Mouse (Mus musculus) intestine, postnatal 0 days (tissue): ENCODE results near the gene Atp9a. TPM values are rescaled to one million over a fixed set of nuclear protein-coding genes. Genes with fewer than 3 reads are reported as not detected.

Source experiments
- ATAC-seq: fragments of 200-750 bp; cut with Nextera tagmentation; 2 replicates; pipeline ENCODE4 v1.8.0; 2017; ENCODE audit warnings: mild to moderate bottlenecking, moderate TSS enrichment, moderate library complexity
- H3K27ac ChIP-seq: fragments of 300-500 bp; sonication (generic); 2 replicates; pipeline ENCODE4 v1.5.1; 2014; ENCODE audit warnings: mild to moderate bottlenecking, low read depth, low read length, moderate library complexity
- H3K27me3 ChIP-seq: fragments of 300-500 bp; sonication (generic); replicated peaks from 2 replicates; pipeline ENCODE4 v1.6.1; 2014; ENCODE audit warnings: low read length, mixed read lengths; ENCODE audit not compliant: control insufficient read depth, insufficient read depth
- H3K36me3 ChIP-seq: fragments of 300-500 bp; sonication (generic); 2 replicates; pipeline ENCODE4 v1.6.1; 2014; ENCODE audit warnings: mild to moderate bottlenecking, moderate library complexity; ENCODE audit not compliant: control insufficient read depth, insufficient read depth
- H3K4me1 ChIP-seq: fragments of 300-500 bp; sonication (generic); replicated peaks from 2 replicates; pipeline ENCODE4 v1.6.1; 2014; ENCODE audit warnings: antibody characterized with exemption, low read length, mixed read lengths; ENCODE audit not compliant: control insufficient read depth, insufficient read depth
- H3K4me2 ChIP-seq: fragments of 300-500 bp; sonication (generic); replicated peaks from 2 replicates; pipeline ENCODE4 v1.6.1; 2014; ENCODE audit warnings: low read depth, mild to moderate bottlenecking, moderate library complexity
- H3K4me3 ChIP-seq: fragments of 300-500 bp; sonication (generic); 2 replicates; pipeline ENCODE4 v1.5.1; 2014; ENCODE audit warnings: low read depth, low read length
- H3K9ac ChIP-seq: fragments of 300-500 bp; sonication (generic); 2 replicates; pipeline ENCODE4 v1.6.1; 2014; ENCODE audit warnings: mild to moderate bottlenecking, low read depth, low read length
- H3K9me3 ChIP-seq: fragments of 300-500 bp; sonication (generic); 2 replicates; pipeline ENCODE4 v1.6.1; 2016; ENCODE audit warnings: mixed run types; ENCODE audit not compliant: control insufficient read depth
- CTCF ChIP-seq: sonication (generic); IDR thresholded peaks from 2 replicates; pipeline ENCODE4 v1.5.1; 2016; ENCODE audit warnings: low read depth, mild to moderate bottlenecking, control low read depth, antibody characterized with exemption, moderate library complexity
- WGBS: fragments of 180-500 bp; shearing (Covaris S2); extraction: QIAGEN DNeasy Blood & Tissue Kit; methylation state at CpG from one replicate; pipeline ENCODE4 v1.1.7; 2014; 5-methylcytosine and 5-hydroxymethylcytosine counted together
- polyA plus RNA-seq: library from polyadenylated mRNA; unstranded; fragments of >200 nt; fragmentation: Nextera tagmentation; extraction: Ambion mirVana; gene quantifications from 2 replicates; pipeline ENCODE4 v1.2.1, GENCODE M21; 2015

Atp9a gene
- polyA plus RNA-seq, 1 experiment from 2014 or later: 36.7 TPM

GRCm38 (mm10) chr2:168776238-168776637 lies 34.0 kb upstream of the Atp9a start:
- H3K4me2 ChIP-seq: no peak overlapping the region
- H3K27ac ChIP-seq: no peak overlapping the region
- no peak for TF ChIP-seq CTCF
- no peaks in the 10 kb centered on the region for H3K4me1 ChIP-seq
- 79% methylated on average over 3 of the region's 3 CpGs for WGBS
- no peaks in the 10 kb centered on the region for H3K27me3 ChIP-seq
- H3K4me3 ChIP-seq: no peak overlapping the region
- ATAC-seq: no peak
- no peaks in the 10 kb centered on the region for H3K9me3 ChIP-seq
- H3K9ac ChIP-seq: no peak overlapping the region
- H3K36me3 ChIP-seq: no peaks in the 10 kb centered on the region

DNA sequence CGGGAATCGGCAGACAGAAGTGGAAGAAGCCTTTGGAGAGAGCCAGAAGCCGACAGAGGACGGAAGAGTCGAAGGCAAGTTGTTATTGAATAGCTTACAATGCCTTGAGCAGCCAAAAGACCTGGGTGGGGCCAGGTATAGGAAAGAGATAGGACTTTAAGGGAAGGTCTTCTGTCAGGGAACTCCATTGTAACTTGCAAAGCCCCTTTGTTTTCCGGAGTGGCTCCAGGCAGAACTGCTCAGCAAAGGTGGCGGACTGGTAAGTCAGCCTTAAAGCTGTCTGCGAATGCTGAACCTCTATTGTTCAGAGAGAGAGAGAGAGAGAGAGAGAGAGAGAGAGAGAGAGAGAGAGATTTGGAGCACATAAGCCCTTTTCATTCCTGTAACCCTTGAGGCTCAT lies 27.1 kb upstream of the Atp9a start:
- H3K4me1 ChIP-seq: peaks cover 7% of the 10 kb centered on the region
- ATAC-seq: no peak
- H3K4me3 ChIP-seq: no peak overlapping the region
- no peak overlapping the region for H3K9ac ChIP-seq
- no peak for TF ChIP-seq CTCF
- no peak overlapping the region for H3K4me2 ChIP-seq
- H3K36me3 ChIP-seq: no peaks in the 10 kb centered on the region; the same call in 1 of the 2 replicates
- H3K27me3 ChIP-seq: peaks cover 47% of the 10 kb centered on the region
- no peak overlapping the region for H3K27ac ChIP-seq
- WGBS: 58% methylated on average over 8 of the region's 8 CpGs
- no peaks in the 10 kb centered on the region for H3K9me3 ChIP-seq

- peaks cover 59% of the 10 kb centered on the region for H3K27me3 ChIP-seq
- H3K9ac ChIP-seq: no peak within 1 kb of the TSS
- ATAC-seq: no peak
- peak within 1 kb of the TSS; percentile 75 for H3K4me2 ChIP-seq
- H3K4me3 ChIP-seq: peak within 1 kb of the TSS; percentile 47
- H3K9me3 ChIP-seq: no peaks in the 10 kb centered on the region
- TF ChIP-seq CTCF: no peak
- H3K36me3 ChIP-seq: no peaks in the 10 kb centered on the region; the same call in 1 of the 2 replicates
- H3K4me1 ChIP-seq: peaks cover 7% of the 10 kb centered on the region
- WGBS: 16% methylated on average over 10 of the region's 10 CpGs
- no peak within 1 kb of the TSS for H3K27ac ChIP-seq
These were observed 25.4 kb upstream of the Atp9a start, which contains the start of gene Sall4 for GRCm38 (mm10) chr2:168767582-168767981. Sall4 (minus strand) TSS chr2:168767943.

GRCm38 (mm10) chr2:168766538-168767361 lies 24.5 kb upstream of the Atp9a start:
- no peak overlapping the region for H3K9ac ChIP-seq
- peak; percentile 12; the same call in 1 of the 2 replicates for TF ChIP-seq CTCF
- H3K4me3 ChIP-seq: peak overlapping the region; percentile 47
- peaks cover 59% of the 10 kb centered on the region for H3K27me3 ChIP-seq
- WGBS: under 1% methylated on average over 52 of the region's 52 CpGs
- H3K27ac ChIP-seq: no peak overlapping the region
- no peaks in the 10 kb centered on the region for H3K9me3 ChIP-seq
- no peaks in the 10 kb centered on the region; the same call in 1 of the 2 replicates for H3K36me3 ChIP-seq
- peak overlapping the region; percentile 75 for H3K4me2 ChIP-seq
- H3K4me1 ChIP-seq: peaks cover 7% of the 10 kb centered on the region
- ATAC-seq: no peak

DNA sequence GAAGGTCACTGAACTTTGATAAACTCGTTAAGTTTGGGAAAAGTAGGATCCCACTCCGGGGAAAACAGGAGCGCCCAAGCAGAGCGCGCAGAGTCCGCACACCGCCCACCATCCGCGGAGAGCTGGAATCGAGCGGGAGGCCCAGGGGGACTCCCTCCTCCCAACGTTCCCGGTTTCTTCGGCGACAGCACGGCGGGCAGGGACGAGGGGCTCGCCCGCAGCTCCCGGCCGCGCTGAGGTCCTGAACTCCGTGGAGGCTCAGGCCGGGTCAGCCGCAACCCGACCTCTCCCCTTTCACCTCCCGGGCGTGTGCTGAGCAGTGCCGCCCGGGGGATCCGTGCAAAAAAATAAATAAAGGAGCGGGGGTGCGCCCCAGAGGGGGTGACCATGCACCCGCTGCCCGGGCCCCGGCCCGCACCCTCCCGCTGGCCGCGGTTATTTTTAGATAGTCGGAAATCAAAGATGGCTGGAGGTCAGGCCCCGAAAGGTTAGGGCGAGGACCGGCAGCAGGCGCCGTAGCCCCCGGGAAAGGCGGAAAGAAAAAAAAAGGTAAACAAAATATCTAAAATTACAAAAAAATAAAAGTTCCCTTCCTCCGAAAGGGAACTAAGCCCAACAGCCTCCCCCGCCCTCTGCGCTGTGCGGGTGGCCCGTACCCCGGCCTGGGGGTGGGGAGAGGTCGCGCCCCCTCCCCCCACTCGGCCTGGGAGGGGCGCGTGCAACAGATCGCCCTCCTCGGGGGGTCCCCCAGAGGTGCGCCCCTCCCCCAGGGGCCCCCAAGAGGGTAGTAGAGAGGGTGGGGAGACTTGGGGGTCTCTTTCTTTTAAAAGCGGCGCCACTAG lies 23.7 kb upstream of the Atp9a start:
- peak; percentile 23 for ATAC-seq
- no peak for TF ChIP-seq CTCF
- Histone ChIP-seq H3K4me1 (peaks cover 7% of the 10 kb centered on the region), H3K9me3 (no peaks in the 10 kb centered on the region), H3K4me3 (peak overlapping the region; percentile 47), H3K27ac (no peak overlapping the region), H3K36me3 (no peaks in the 10 kb centered on the region; the same call in 1 of the 2 replicates), H3K9ac (peak overlapping the region; percentile 34; the same call in 1 of the 2 replicates), H3K4me2 (peak overlapping the region; percentile 75), H3K27me3 (peaks cover 59% of the 10 kb centered on the region)
- WGBS: under 1% methylated on average over 62 of the region's 65 CpGs
